Mouse (Mus musculus): ENCODE data around the gene Fam102b.

DNA sequence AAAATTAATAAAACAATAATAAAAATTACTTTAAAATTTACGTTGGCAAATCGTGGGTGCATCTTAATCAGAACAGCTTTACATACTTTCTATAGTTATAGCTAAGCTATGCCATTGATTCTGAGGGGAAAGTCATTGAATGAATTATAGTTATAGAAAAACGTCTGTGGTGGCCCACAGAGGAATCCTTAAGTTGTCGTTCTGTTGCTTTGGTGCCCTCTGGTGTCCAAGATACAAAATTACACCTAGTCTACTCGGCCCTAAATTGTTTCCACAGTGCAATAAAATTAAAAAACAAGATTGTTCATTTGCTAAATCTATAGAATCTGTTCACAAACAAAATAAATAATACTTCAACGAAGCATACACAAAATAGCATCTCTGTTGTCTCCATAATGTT is 35.6 kb upstream of the Fam102b start:
- TF ChIP-seq CTCF (IDR thresholded peaks at IDR 0.05; ENCODE audit: control insufficient read depth, insufficient read depth, insufficient read length) = peak; percentile 17
- TF ChIP-seq MYOD1 (IDR thresholded peaks at IDR 0.05; ENCODE audit: control insufficient read depth, insufficient read length, low read depth) = no peak
- TF ChIP-seq USF1 (IDR thresholded peaks at IDR 0.05; ENCODE audit: low read depth) = no peak
- no peak for TF ChIP-seq FOSL1 (IDR thresholded peaks at IDR 0.05; ENCODE audit: insufficient read depth, low read length, poor library complexity, severe bottlenecking)
